Mouse (Mus musculus) stomach, postnatal 0 days (tissue): ENCODE measurements at regions not wholly inside any gene's neighbourhood (a gene's known extent, or its start where the extent isn't known, plus 50 kb on each side); places are given as distances from the start of the nearest gene placed in this dataset.

ENCODE experiments used
- CTCF ChIP-seq: IDR thresholded peaks from 2 replicates; pipeline ENCODE4 v1.5.1; 2016; ENCODE audit warnings: antibody characterized with exemption, low read depth, mild to moderate bottlenecking, moderate library complexity
- EP300 ChIP-seq: optimal IDR thresholded peaks from 2 replicates; pipeline ENCODE3; 2016; ENCODE audit warnings: antibody characterized with exemption

DNA sequence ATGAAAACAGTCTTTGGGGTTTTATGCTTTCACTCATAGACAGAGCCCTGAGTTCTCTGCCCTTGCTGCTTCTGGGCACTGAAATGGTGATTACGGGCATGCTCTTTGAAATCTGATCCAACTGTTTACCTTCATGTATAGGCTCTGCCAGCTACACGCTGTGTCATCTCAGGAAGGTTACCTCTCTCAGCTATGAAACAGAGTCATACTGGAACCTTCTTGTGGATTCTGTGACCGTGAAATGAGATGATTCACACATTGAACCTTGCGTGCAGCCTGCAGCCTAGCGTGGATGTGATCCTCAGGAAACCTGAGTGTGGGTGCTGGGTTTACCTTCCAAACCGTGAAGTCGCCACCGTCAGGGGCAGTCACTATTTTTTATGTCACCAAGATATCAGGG, 189.7 kb upstream of the Spdye4c start:
- TF ChIP-seq CTCF (no peak), EP300 (no peak)
